Mouse (Mus musculus): ENCODE measurements around the gene Cilp. TPM values are rescaled to one million over a fixed set of nuclear protein-coding genes. Genes with fewer than 3 reads are reported as not detected.
"Not testable (repeated sequence)": the region's sequence is repeated elsewhere in the genome, so short reads cannot be mapped to it uniquely, and the experiment has no call there.

The Cilp gene
- polyA plus RNA-seq, 1 experiment from 2014 or later, result 0.25 TPM

- Histone ChIP-seq H3K27ac (no peak overlapping the region), H3K9me3 (no peaks in the 10 kb centered on the region), H3K4me1 (replicated peaks) (peaks cover 7% of the 10 kb centered on the region; the same call in 1 of the 2 replicates), H3K36me3 (no peaks in the 10 kb centered on the region), H3K4me3 (no peak overlapping the region), H3K27me3 (ENCODE audit: insufficient read depth, poor library complexity, severe bottlenecking) (no peaks in the 10 kb centered on the region)
- WGBS, result 67% methylated on average over 9 of the region's 9 CpGs
- no peak for DNase-seq (ENCODE audit: low spot score)
These were observed 7.6 kb upstream of the Cilp start for GRCm38 (mm10) chr9:65257218-65257910.

GRCm38 (mm10) chr9:65259366-65259765 is 5.6 kb upstream of the Cilp start:
- WGBS, result 82% methylated on average over 7 of the region's 7 CpGs
- Histone ChIP-seq H3K4me1 (replicated peaks) (peaks cover 7% of the 10 kb centered on the region; the same call in 1 of the 2 replicates), H3K27me3 (ENCODE audit: insufficient read depth, poor library complexity, severe bottlenecking) (no peaks in the 10 kb centered on the region), H3K4me3 (no peak overlapping the region), H3K36me3 (no peaks in the 10 kb centered on the region), H3K27ac (no peak overlapping the region), H3K9me3 (no peaks in the 10 kb centered on the region)
- no peak for DNase-seq (ENCODE audit: low spot score)

- Histone ChIP-seq H3K4me1 (replicated peaks) (peaks cover 8% of the 10 kb centered on the region), H3K27me3 (ENCODE audit: insufficient read depth, poor library complexity, severe bottlenecking) (no peaks in the 10 kb centered on the region), H3K9me3 (no peaks in the 10 kb centered on the region), H3K4me3 (no peak overlapping the region), H3K27ac (no peak overlapping the region), H3K36me3 (no peaks in the 10 kb centered on the region)
- DNase-seq (ENCODE audit: low spot score), result no peak
- WGBS, result 84% methylated on average over 2 of the region's 2 CpGs
These were observed 3.3 kb upstream of the Cilp start for GRCm38 (mm10) chr9:65261591-65262230.

GRCm38 (mm10) chr9:65262641-65263120 is 2.3 kb upstream of the Cilp start:
- no peaks in the 10 kb centered on the region for H3K27me3 ChIP-seq (ENCODE audit: insufficient read depth, poor library complexity, severe bottlenecking)
- 95% methylated on average over 3 of the region's 3 CpGs for WGBS
- no peaks in the 10 kb centered on the region for H3K9me3 ChIP-seq
- no peak overlapping the region for H3K27ac ChIP-seq
- no peak overlapping the region for H3K4me3 ChIP-seq
- DNase-seq (ENCODE audit: low spot score), result no peak
- H3K36me3 ChIP-seq, result no peaks in the 10 kb centered on the region
- peaks cover 11% of the 10 kb centered on the region for H3K4me1 ChIP-seq (replicated peaks)

GRCm38 (mm10) chr9:65267742-65268515 is 2.9 kb downstream of the Cilp start:
- peak overlapping the region; percentile 69 for H3K27ac ChIP-seq
- no peaks in the 10 kb centered on the region for H3K9me3 ChIP-seq
- H3K4me1 ChIP-seq (replicated peaks), result peaks cover 15% of the 10 kb centered on the region
- H3K27me3 ChIP-seq (ENCODE audit: insufficient read depth, poor library complexity, severe bottlenecking), result no peaks in the 10 kb centered on the region
- no peaks in the 10 kb centered on the region for H3K36me3 ChIP-seq
- WGBS, result 40% methylated on average over 7 of the region's 7 CpGs
- peak; percentile 21 for DNase-seq (ENCODE audit: low spot score)
- H3K4me3 ChIP-seq, result no peak overlapping the region

GRCm38 (mm10) chr9:65273048-65273809 is 8.2 kb downstream of the Cilp start:
- 88% methylated on average over 13 of the region's 13 CpGs for WGBS
- DNase-seq (ENCODE audit: low spot score), result no peak
- H3K4me1 ChIP-seq (replicated peaks), result no peaks in the 10 kb centered on the region

GRCm38 (mm10) chr9:65273873-65274272 is 8.9 kb downstream of the Cilp start:
- no peak overlapping the region for H3K27ac ChIP-seq
- no peaks in the 10 kb centered on the region for H3K4me1 ChIP-seq (replicated peaks)
- no peaks in the 10 kb centered on the region for H3K27me3 ChIP-seq (ENCODE audit: insufficient read depth, poor library complexity, severe bottlenecking)
- no peak overlapping the region for H3K4me3 ChIP-seq
- no peaks in the 10 kb centered on the region for H3K36me3 ChIP-seq
- no peaks in the 10 kb centered on the region for H3K9me3 ChIP-seq
- no peak for DNase-seq (ENCODE audit: low spot score)
- WGBS, result 87% methylated on average over 4 of the region's 4 CpGs

More at GRCm38 (mm10) chr9:65273048-65273809, 8.2 kb downstream of the Cilp start:
- Histone ChIP-seq H3K4me3 (no peak overlapping the region), H3K27ac (no peak overlapping the region), H3K9me3 (no peaks in the 10 kb centered on the region), H3K36me3 (no peaks in the 10 kb centered on the region), H3K27me3 (ENCODE audit: insufficient read depth, poor library complexity, severe bottlenecking) (no peaks in the 10 kb centered on the region)

- not testable (repeated sequence) for H3K36me3 ChIP-seq; H3K27ac ChIP-seq; H3K9me3 ChIP-seq; DNase-seq (ENCODE audit: low spot score); H3K4me3 ChIP-seq; H3K4me1 ChIP-seq (replicated peaks); H3K27me3 ChIP-seq (ENCODE audit: insufficient read depth, poor library complexity, severe bottlenecking)
- WGBS, result 76% methylated on average over 3 of the region's 3 CpGs
These were observed 9.9 kb downstream of the Cilp start for GRCm38 (mm10) chr9:65274851-65275250.

GRCm38 (mm10) chr9:65275810-65276530 is 11.0 kb downstream of the Cilp start:
- no peaks in the 10 kb centered on the region for H3K36me3 ChIP-seq

GRCm38 (mm10) chr9:65281536-65282151 is 16.7 kb downstream of the Cilp start:
- no peaks in the 10 kb centered on the region for H3K9me3 ChIP-seq
- no peak for DNase-seq (ENCODE audit: low spot score)
- no peaks in the 10 kb centered on the region for H3K4me1 ChIP-seq (replicated peaks)
- H3K36me3 ChIP-seq, result no peaks in the 10 kb centered on the region
- 71% methylated on average over 5 of the region's 5 CpGs for WGBS
- no peak overlapping the region for H3K4me3 ChIP-seq
- no peaks in the 10 kb centered on the region for H3K27me3 ChIP-seq (ENCODE audit: insufficient read depth, poor library complexity, severe bottlenecking)
- no peak overlapping the region for H3K27ac ChIP-seq

More at GRCm38 (mm10) chr9:65275810-65276530, 11.0 kb downstream of the Cilp start:
- H3K4me1 ChIP-seq (replicated peaks), result no peaks in the 10 kb centered on the region
- H3K9me3 ChIP-seq, result no peaks in the 10 kb centered on the region
- H3K27me3 ChIP-seq (ENCODE audit: insufficient read depth, poor library complexity, severe bottlenecking), result no peaks in the 10 kb centered on the region
- no peak overlapping the region for H3K27ac ChIP-seq
- WGBS, result 77% methylated on average over 4 of the region's 4 CpGs
- H3K4me3 ChIP-seq, result no peak overlapping the region
- no peak for DNase-seq (ENCODE audit: low spot score)

GRCm38 (mm10) chr9:65283301-65283700 is 18.3 kb downstream of the Cilp start:
- no peaks in the 10 kb centered on the region for H3K27me3 ChIP-seq (ENCODE audit: insufficient read depth, poor library complexity, severe bottlenecking)
- peak; percentile 14 for DNase-seq (ENCODE audit: low spot score)
- WGBS, result 2% methylated on average over 3 of the region's 3 CpGs
- H3K4me1 ChIP-seq (replicated peaks), result no peaks in the 10 kb centered on the region
- no peaks in the 10 kb centered on the region for H3K36me3 ChIP-seq
- H3K27ac ChIP-seq, result no peak overlapping the region
- H3K4me3 ChIP-seq, result no peak overlapping the region
- no peaks in the 10 kb centered on the region for H3K9me3 ChIP-seq

Data from hindbrain, embryonic 10.5 days (tissue).